Mouse (Mus musculus): ENCODE measurements around the gene Il12rb2.

DNA sequence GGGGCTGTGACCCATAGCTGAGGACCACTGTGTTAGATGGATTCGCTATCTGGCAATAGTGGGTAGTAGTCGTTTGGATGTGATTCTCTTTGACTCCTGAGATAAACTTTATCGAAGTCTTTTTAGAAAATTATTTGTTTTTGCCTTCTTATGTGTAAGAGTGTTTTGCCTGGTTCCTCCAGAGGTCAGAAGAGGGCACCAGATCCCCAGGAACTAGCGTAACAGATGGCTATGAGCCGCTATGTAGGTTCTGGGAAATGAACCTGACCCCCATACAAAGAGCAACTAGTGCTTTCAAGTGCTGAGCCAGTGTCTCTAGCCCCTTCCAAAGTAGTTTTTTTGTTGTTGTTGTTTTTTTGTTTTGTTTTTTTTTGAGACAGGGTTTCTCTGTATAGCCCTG is 79.9 kb downstream of the Il12rb2 start:
- TF ChIP-seq ZC3H11A (IDR thresholded peaks at IDR 0.05; ENCODE audit: borderline replicate concordance, low read depth, low read length) (no peak), MAFK (IDR thresholded peaks at IDR 0.05; ENCODE audit: insufficient read depth, low read depth, low read length) (no peak), CHD2 (IDR thresholded peaks at IDR 0.05; ENCODE audit: low read depth, low read length) (no peak), ZNF384 (IDR thresholded peaks at IDR 0.05; ENCODE audit: low read depth, low read length) (no peak)
